Mouse (Mus musculus) urinary bladder, postnatal 25 days (tissue): Measurements from ENCODE around the gene Lyrm9.

Experiments used
- DNase-seq: peaks from one replicate; pipeline ENCODE4 v3.0.0; 2022; ENCODE audit warnings: low spot score

Gene Lyrm9

GRCm38 (mm10) chr11:78826442-78827013 is at the start of gene Lyrm9:
Gene Lyrm9, plus strand, starts transcription at chr11:78826584.
- peak; percentile 99 for DNase-seq

DNA sequence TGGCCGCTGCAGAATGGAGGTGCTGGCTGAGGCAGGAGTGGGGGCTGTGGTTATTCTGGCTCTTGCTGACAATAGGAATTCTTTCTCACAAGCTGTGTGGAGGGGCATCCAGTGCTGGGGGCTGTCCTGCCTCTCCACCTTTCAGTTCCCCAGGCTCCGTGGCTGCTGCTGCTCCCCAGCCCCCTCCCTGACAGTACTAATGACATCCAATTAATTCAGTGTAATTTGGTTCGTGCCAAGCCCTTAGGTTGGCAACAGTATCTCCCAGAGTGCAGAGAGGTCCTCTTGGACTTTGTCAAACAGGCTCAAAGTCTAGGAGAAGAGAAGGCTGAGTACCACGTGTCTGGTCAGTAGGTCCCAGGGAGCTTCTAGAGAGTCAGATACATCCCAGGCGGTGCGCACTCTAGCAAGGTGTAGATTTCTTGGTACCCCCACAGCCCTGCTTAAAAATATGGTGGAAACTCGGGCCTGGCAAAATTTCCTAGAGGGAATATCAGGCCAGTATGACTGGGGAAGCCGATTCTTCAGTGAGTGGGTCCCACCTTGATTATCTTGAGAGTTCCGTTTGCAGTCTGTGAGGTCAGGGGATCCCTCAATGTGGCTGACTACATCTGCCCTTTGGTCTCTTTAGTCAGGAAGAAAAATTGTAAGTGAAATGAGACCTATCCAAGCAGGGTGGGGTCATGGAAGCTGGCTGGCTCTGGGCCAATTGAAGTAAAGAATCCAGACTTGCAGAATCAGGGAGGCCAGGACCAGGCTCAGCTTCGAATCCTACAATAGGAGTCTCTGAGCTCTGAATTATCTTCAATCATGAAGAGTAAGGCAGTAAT is 48.3 kb upstream of the Lyrm9 start:
- no peak for DNase-seq

DNA sequence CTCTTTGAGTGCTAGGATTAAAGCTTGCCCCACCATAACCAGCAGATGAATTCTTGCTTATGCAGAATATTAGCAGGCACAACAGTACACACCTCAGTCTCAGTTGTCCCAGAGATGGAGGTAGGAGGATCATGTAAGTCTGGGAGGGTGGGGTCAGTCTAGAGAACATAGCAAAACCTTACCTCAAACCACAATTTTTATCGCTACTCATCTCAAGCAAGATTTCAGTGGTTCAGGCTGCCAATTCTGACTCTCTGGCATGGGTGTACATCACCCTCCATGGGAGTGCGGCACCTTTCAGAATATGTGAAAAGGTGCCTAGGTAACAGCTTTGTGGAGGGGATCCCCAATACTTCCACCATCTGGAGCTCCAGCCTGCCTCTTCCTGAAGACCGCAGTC is 46.4 kb upstream of the Lyrm9 start:
- no peak for DNase-seq

DNA sequence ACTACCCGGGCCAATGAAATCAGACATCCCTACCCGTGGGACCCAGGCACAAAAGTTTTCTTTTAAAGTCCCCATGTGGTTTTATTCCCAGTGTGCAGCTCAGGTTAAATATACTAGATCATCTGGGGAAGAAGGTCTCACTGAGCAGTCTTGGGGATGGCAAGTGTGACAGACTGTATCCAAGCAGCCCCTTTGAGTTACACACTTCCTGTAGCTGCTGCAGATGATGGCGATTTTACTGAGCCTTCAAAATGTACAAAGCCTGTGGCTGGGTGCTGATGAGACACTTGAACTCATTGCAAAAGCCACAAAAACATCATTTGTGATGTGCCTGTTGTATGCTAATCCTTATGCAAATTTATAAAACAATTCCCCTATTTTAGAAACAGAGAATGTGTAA is 45.8 kb upstream of the Lyrm9 start:
- no peak for DNase-seq

- no peak for DNase-seq
Measured at GRCm38 (mm10) chr11:78782326-78782725, 44.1 kb upstream of the Lyrm9 start.

- no peak for DNase-seq
Measured at GRCm38 (mm10) chr11:78782791-78783347, 43.5 kb upstream of the Lyrm9 start.

- no peak for DNase-seq
Measured at GRCm38 (mm10) chr11:78786013-78786431, 40.4 kb upstream of the Lyrm9 start.

- no peak for DNase-seq
Measured at GRCm38 (mm10) chr11:78789370-78790060, 36.9 kb upstream of the Lyrm9 start.

DNA sequence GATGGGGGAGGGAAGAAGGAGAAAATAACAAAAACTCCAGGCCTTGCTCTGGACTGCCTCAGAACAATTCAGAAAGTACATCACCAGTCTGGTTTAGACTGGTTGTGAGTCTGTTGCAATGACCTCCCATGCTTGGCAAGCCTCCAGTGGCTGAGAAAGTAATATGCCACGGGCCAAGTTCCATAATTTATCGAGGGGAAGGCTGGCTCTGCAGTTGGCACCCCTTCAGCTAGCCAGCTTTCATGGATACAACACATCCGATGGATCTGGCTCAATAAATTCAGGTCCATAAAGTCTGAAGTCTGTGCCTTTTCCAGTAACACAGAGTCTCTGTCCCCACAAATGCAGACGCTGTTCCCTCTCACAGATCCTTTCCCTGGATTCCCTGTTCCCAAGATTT is 34.8 kb upstream of the Lyrm9 start:
- DNase-seq = peak; percentile 50

DNA sequence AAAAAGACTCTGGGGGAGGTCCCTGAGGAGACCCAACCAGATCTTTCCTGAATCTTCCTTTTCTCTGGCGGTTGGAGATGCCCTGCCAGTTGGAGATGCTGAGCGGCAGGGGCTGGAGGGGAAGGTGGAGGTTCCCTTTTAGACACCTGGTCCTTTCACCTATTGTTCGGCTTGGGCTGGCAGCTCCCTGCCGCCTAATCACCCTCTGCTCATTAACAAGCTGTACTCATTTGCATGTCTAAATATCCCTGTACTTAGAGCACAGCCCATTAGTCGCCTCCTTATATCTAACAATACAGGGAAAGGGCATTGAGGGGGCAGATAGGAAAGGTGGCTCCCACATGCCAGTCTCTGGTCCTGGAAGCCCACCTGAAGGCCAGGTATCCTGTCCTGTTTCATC is 34.3 kb upstream of the Lyrm9 start:
- DNase-seq = no peak

DNA sequence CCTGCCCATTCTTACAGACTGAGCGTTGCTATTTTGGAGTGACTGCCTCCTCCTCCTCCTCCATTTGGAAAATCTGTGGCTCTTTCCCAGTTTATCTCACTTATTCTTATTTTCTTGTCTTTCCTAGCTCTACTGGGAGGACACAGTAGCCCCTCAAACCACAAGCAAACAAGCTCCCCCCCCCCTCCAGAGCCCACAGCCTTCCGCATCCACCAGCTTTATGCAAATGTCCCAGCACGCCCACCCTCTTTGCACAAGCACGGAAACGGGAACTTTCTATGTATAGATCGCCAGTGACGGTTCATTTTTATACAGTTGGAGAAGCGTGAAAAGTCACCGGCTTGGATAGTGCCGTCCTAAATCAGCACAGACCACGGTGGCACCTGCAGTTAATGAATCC is 33.9 kb upstream of the Lyrm9 start:
- no peak for DNase-seq

- no peak for DNase-seq
Measured at GRCm38 (mm10) chr11:78793116-78793515, 33.3 kb upstream of the Lyrm9 start.

GRCm38 (mm10) chr11:78796072-78796729 is 30.2 kb upstream of the Lyrm9 start:
- DNase-seq = no peak

DNA sequence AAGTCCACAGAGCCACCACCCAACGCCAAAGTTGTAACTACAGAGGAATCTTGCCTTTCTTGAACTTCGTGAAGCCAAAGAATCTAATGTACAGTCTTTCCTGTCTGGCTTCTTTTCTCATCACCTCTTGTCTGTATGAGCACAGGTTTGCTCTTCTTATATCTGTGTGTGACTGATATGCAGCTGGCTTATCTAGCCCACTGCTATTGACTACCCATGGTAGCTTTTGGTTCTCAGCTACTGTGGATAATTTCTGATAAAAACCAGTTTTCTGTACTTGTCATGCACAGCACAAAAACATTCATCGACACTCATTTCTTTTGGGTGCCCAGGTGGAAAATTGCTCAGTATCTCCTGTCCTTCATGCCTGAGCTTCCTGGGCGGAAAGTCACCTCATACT is 25.3 kb upstream of the Lyrm9 start:
- no peak for DNase-seq

- no peak for DNase-seq
Measured at GRCm38 (mm10) chr11:78803587-78804316, 22.6 kb upstream of the Lyrm9 start.

DNA sequence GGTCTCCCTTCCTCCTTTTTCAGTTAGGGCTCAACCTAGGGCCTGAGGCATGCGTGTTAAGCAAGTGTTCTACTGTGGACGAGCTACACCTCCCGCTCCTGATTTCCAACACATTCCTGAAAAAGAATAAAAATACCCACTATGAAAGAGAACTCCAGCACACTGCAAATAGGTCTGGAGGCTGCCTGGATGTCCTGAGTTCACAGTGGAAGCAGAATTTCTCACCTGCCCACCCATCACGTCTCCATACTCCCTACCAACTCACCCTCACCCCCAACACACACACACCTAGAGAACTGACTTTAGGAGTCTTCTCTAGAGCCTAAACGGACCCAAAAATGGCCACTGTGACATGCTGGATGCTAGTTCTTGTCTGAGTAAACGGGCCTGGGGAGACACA is 21.8 kb upstream of the Lyrm9 start:
- no peak for DNase-seq

DNA sequence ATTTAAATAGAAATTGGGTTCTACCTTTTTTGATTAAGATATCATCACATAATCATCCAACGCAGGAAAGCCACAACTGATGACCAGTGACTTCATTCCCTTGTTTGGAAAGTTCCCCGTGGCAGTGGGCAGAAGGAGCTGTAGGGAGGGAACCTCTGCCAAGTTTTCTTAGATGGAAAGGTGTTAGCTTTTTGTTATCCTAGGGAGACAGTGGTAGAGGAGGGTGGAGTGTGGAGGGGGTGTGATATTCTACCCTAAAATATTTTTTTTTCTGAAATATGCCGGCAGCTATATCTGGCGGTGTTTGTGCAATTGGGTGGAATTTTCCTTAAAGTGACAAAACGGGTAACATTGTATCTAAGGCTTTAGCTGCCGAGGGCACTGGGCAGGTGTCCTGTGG is 21.2 kb upstream of the Lyrm9 start:
- no peak for DNase-seq

DNA sequence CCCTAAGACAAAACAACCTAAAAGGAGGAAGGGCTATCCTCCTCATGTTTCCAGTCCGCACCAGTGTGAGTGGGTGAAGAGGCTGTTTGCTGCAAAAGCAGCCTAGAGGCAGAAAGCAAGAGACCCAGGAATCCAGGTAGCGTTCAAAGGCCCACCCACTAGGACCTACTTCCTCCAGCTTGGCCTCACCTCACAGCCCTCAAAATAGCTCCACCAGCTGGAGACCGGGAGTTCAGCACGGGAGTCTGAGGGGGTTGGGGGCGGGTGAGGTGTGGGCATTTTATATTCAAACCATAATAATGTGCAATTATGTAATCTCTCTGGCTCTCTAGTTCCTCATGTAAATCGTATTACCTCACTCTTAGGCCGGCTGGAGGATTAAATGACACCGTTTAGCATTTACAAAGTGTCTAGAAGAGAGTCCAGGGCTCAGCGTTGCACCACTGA is 20.7 kb upstream of the Lyrm9 start:
- no peak for DNase-seq

DNA sequence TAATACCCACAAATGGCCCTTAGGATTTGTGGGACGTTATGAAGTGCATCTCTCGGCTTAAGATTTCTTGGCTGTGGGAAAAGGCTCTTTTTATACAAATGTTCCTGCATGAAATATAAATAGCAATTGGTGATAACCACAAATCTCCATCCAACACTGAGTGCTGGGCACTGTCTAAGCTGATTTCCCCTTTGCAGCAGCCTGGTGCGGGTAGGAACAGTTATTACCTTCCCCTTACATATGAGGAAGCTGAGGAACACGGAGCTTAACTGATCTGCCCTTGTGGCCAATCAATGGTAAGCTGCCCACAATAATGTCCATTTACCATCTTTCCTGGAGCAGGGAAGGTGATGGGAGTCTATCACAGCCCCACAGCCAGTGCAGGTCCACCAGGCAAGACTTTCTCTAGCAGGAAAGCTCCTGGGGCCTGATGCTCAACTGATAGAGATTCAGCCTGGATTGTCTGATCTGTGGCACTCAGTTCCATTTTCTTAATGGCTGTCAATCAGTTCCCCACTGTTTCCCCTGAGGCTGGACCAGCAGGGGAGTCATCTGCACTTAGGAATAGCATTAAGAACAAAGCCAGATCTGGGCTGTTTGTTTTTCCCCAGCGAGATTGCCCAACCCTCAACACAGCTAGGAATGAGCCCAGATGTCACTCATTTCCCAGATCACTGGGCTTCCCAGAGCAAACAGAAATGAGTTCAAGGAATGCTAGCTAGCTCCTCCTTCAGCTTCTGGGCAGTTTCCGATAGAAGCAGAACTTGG is 18.9 kb upstream of the Lyrm9 start:
- DNase-seq = no peak

DNA sequence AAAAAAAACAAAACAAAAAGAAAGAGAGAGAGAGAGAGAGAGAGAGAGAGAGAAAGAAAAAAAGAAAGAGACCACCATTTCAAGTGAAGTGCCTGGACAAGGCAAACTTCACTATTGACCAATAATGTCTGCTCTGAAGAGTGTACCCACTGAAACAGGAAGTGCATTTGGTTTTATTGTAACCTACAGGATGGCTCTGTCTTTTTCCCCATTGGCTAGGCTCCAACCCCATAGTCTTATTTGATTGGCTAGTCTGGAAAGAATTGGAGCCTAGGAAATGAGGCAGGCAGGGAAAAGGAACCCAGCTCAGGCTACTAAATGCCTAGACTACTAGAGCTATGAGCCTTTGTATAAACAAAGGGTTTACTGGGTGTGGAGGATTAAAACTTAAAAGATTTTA is 17.0 kb upstream of the Lyrm9 start:
- no peak for DNase-seq

- DNase-seq = no peak
Measured at GRCm38 (mm10) chr11:78814461-78814941, 11.9 kb upstream of the Lyrm9 start.
